Mouse (Mus musculus): Measurements from ENCODE around the gene Sppl3. TPM values are rescaled to one million over a fixed set of nuclear protein-coding genes. Genes with fewer than 3 reads are reported as not detected.

Sppl3 gene
- polyA plus RNA-seq, 1 experiment: 69.2 TPM

DNA sequence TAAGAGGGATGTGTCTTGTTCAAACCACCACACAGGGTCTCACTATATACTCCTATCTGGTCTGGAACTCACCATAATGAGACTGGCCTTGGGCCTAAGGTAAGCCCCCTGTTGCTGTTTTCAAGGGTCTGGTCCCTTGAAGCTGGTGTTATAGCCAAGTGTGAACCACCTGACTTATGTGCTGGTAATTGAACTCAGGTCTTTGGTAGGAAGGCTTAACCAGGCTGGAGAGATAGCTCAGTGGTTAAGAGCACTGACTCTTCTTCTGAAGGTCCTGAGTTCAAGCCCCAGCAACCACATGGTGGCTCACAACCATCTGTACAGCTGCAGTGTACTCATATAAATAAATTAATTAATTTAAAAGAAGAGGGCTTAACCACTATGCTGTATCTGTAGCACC is 34.0 kb upstream of the Sppl3 start:
- Histone ChIP-seq H3K36me3 (ENCODE audit: control insufficient read depth, insufficient read depth, low read length, poor library complexity, severe bottlenecking) (no peaks in the 10 kb centered on the region), H3K4me1 (ENCODE audit: control insufficient read depth, insufficient read depth, low read length) (no peaks in the 10 kb centered on the region), H3K9ac (ENCODE audit: low read depth, poor library complexity, severe bottlenecking) (no peak overlapping the region), H3K4me3 (ENCODE audit: low read depth, low read length) (no peak overlapping the region), H3K9me3 (replicated peaks; ENCODE audit: control insufficient read depth, insufficient read depth, low read length, poor library complexity, severe bottlenecking) (no peaks in the 10 kb centered on the region), H3K27ac (ENCODE audit: insufficient read depth, low read length) (no peak overlapping the region), H3K27me3 (ENCODE audit: control insufficient read depth, insufficient read depth, low read length, poor library complexity, severe bottlenecking) (no peaks in the 10 kb centered on the region)
- TF ChIP-seq EP300 (IDR thresholded peaks at IDR 0.05; ENCODE audit: insufficient read depth, low read depth, low read length): no peak
- TF ChIP-seq POLR2A (IDR thresholded peaks at IDR 0.05; ENCODE audit: insufficient read depth, low read length): no peak
- no peak for TF ChIP-seq CTCF (IDR thresholded peaks at IDR 0.05; ENCODE audit: low read depth, low read length)

DNA sequence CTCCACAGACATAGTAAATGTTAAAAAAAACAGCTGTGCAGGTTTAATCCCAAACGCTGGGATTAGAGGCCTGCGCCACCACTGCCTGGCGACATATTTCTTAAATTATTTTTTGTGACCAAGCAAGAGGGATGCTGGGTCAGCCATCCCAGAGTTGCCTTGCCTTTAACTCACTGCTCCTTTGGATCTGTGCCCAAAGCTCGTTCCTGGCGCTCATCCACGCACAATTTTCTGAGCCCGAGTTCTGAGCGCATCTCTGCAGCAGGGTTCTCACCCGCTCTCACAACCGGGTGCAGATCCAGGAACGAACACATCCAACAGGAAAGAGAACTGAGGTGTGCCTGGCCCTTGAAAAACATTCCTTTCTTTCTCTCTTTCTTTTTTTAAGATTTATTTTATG is 32.5 kb upstream of the Sppl3 start:
- TF ChIP-seq POLR2A (IDR thresholded peaks at IDR 0.05; ENCODE audit: insufficient read depth, low read length): no peak
- no peak for TF ChIP-seq CTCF (IDR thresholded peaks at IDR 0.05; ENCODE audit: low read depth, low read length)
- no peak for TF ChIP-seq EP300 (IDR thresholded peaks at IDR 0.05; ENCODE audit: insufficient read depth, low read depth, low read length)
- H3K9ac ChIP-seq (ENCODE audit: low read depth, poor library complexity, severe bottlenecking): no peak overlapping the region
- H3K27me3 ChIP-seq (ENCODE audit: control insufficient read depth, insufficient read depth, low read length, poor library complexity, severe bottlenecking): no peaks in the 10 kb centered on the region
- H3K4me1 ChIP-seq (ENCODE audit: control insufficient read depth, insufficient read depth, low read length): no peaks in the 10 kb centered on the region
- H3K9me3 ChIP-seq (replicated peaks; ENCODE audit: control insufficient read depth, insufficient read depth, low read length, poor library complexity, severe bottlenecking): no peaks in the 10 kb centered on the region
- H3K27ac ChIP-seq (ENCODE audit: insufficient read depth, low read length): no peak overlapping the region
- no peak overlapping the region for H3K4me3 ChIP-seq (ENCODE audit: low read depth, low read length)
- no peaks in the 10 kb centered on the region for H3K36me3 ChIP-seq (ENCODE audit: control insufficient read depth, insufficient read depth, low read length, poor library complexity, severe bottlenecking)

DNA sequence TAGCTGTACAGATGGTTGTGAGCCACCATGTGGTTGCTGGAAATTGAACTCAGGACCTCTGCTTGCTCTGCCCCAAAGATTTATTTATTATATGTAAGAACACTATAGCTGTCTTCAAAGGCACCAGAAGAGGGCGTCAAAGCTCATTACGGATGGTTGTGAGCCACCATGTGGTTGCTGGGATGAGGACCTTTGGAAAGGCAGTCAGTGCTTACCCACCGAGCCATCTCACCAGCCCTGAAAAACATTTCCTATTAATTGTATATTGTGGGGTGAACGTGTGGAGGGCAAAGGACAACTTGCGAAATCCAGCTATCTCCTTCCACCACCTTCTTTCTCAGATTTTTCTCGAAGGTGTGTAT is 32.1 kb upstream of the Sppl3 start:
- no peak overlapping the region for H3K27ac ChIP-seq (ENCODE audit: insufficient read depth, low read length)

DNA sequence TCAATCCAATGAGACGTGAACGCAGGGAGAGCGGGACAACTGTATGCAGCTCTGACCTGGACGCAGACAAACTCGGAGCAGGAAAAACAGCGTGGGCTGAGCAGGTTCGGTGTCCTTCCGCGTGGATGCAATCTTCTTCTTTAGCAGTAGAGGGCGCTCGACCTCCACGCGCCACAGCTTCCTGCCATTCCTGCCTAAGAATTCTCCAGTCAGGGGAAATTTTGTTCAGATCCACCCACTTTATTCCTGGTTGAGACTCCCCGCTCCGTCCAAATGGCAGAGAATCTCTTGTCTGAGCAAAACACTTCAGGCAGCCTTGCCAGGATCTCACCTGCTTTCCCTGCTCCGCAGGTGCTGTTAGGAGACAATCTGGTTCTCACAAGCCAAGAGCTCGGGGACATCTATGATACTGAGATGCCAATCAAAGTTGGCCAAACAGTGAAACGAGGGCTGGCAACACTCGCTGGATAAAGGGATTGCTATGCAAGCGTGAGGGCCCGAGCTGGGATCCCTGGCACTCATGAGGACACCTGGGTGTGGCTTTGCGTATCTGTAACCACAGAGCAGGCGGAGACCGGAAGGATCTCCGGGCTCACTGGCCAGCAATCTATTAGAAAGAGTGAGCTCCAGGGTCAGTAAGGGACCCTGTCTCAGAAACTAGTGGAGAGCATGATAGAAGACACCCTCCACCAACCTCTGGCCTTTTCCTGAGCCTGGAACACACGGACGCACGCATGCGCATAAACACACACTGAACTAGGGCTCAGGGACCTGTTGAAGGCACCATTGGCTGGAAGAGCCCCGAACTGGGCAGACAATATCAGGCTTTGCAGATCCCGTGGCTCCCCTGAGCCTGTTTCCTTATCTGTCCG is 31.5 kb upstream of the Sppl3 start:
- Histone ChIP-seq H3K4me3 (ENCODE audit: low read depth, low read length) (peak overlapping the region; percentile 55), H3K9ac (ENCODE audit: low read depth, poor library complexity, severe bottlenecking) (peak overlapping the region; percentile 39), H3K4me1 (ENCODE audit: control insufficient read depth, insufficient read depth, low read length) (no peaks in the 10 kb centered on the region), H3K9me3 (replicated peaks; ENCODE audit: control insufficient read depth, insufficient read depth, low read length, poor library complexity, severe bottlenecking) (no peaks in the 10 kb centered on the region), H3K27me3 (ENCODE audit: control insufficient read depth, insufficient read depth, low read length, poor library complexity, severe bottlenecking) (no peaks in the 10 kb centered on the region), H3K36me3 (ENCODE audit: control insufficient read depth, insufficient read depth, low read length, poor library complexity, severe bottlenecking) (no peaks in the 10 kb centered on the region), H3K27ac (ENCODE audit: insufficient read depth, low read length) (0 out of 2 replicates have a peak overlapping the region, but pooled peaks have one; percentile 1)
- TF ChIP-seq EP300 (IDR thresholded peaks at IDR 0.05; ENCODE audit: insufficient read depth, low read depth, low read length): 0 out of 2 replicates have a peak, but pooled peaks have one; percentile 32
- peak; percentile 95 for TF ChIP-seq CTCF (IDR thresholded peaks at IDR 0.05; ENCODE audit: low read depth, low read length)
- TF ChIP-seq POLR2A (IDR thresholded peaks at IDR 0.05; ENCODE audit: insufficient read depth, low read length): no peak

More for the DNA sequence above, 32.1 kb upstream of the Sppl3 start:
- H3K36me3 ChIP-seq (ENCODE audit: control insufficient read depth, insufficient read depth, low read length, poor library complexity, severe bottlenecking): no peaks in the 10 kb centered on the region
- peak overlapping the region; percentile 55 for H3K4me3 ChIP-seq (ENCODE audit: low read depth, low read length)
- H3K4me1 ChIP-seq (ENCODE audit: control insufficient read depth, insufficient read depth, low read length): no peaks in the 10 kb centered on the region
- no peaks in the 10 kb centered on the region for H3K9me3 ChIP-seq (replicated peaks; ENCODE audit: control insufficient read depth, insufficient read depth, low read length, poor library complexity, severe bottlenecking)
- peak overlapping the region; percentile 39 for H3K9ac ChIP-seq (ENCODE audit: low read depth, poor library complexity, severe bottlenecking)
- TF ChIP-seq CTCF (IDR thresholded peaks at IDR 0.05; ENCODE audit: low read depth, low read length) (peak; percentile 59), POLR2A (IDR thresholded peaks at IDR 0.05; ENCODE audit: insufficient read depth, low read length) (no peak), EP300 (IDR thresholded peaks at IDR 0.05; ENCODE audit: insufficient read depth, low read depth, low read length) (no peak)
- H3K27me3 ChIP-seq (ENCODE audit: control insufficient read depth, insufficient read depth, low read length, poor library complexity, severe bottlenecking): no peaks in the 10 kb centered on the region

DNA sequence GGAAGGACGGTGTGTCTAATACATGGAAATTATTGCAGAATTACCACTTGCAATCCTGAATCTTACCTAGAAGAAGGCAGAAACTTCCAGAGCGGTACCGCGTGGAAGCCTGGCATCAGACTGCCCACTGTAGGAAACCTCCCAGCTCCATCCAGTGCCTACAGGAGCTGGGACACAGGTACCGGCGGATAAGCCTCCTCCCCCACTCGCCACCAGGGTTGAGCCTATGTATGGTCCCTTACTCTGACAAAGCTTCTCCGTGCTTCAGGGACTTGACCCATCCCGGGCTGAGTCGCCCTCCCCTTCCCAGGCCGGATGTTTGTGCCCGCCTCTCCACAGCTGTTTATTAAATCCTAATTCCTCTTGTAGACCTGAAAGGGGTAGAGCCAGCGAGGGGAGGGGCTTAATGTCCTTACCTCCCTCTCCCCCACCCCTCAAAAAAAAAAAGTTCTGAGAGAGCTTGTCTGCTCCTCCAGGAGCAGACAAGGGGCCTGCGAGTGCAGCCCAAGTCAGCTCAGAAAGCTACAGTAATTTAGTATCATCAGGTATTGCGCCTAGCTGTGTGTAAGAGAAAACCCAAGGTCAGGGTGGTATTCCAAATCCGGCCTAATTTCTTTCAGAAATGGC is 30.7 kb upstream of the Sppl3 start:
- TF ChIP-seq POLR2A (IDR thresholded peaks at IDR 0.05; ENCODE audit: insufficient read depth, low read length): no peak
- TF ChIP-seq EP300 (IDR thresholded peaks at IDR 0.05; ENCODE audit: insufficient read depth, low read depth, low read length): no peak
- TF ChIP-seq CTCF (IDR thresholded peaks at IDR 0.05; ENCODE audit: low read depth, low read length): no peak
- Histone ChIP-seq H3K4me3 (ENCODE audit: low read depth, low read length) (peak overlapping the region; percentile 55), H3K27me3 (ENCODE audit: control insufficient read depth, insufficient read depth, low read length, poor library complexity, severe bottlenecking) (no peaks in the 10 kb centered on the region), H3K9ac (ENCODE audit: low read depth, poor library complexity, severe bottlenecking) (peak overlapping the region; percentile 39), H3K4me1 (ENCODE audit: control insufficient read depth, insufficient read depth, low read length) (no peaks in the 10 kb centered on the region), H3K9me3 (replicated peaks; ENCODE audit: control insufficient read depth, insufficient read depth, low read length, poor library complexity, severe bottlenecking) (no peaks in the 10 kb centered on the region), H3K27ac (ENCODE audit: insufficient read depth, low read length) (no peak overlapping the region), H3K36me3 (ENCODE audit: control insufficient read depth, insufficient read depth, low read length, poor library complexity, severe bottlenecking) (no peaks in the 10 kb centered on the region)

DNA sequence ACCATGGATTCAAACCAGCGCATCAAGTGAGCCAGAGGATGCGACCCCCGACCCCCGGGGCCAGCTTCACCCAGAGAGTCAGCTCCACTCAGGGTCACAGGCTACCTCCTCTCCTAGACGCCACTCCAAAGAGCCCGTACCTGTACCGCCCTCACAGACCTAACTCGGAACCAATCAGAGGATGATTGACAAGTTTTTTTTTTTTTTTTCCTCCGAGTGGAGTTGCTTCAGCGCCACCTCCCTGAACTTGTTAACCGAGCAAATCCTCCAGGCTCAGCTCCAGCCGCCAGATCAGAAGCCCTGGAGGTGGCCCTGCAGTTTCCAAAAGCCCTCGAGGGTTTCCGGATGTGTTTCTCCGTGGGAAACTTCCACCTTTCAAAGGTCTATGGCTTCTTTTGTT is 28.9 kb upstream of the Sppl3 start:
- H3K4me3 ChIP-seq (ENCODE audit: low read depth, low read length): 0 out of 2 replicates have a peak overlapping the region, but pooled peaks have one; percentile 9
- H3K9me3 ChIP-seq (replicated peaks; ENCODE audit: control insufficient read depth, insufficient read depth, low read length, poor library complexity, severe bottlenecking): no peaks in the 10 kb centered on the region
- TF ChIP-seq EP300 (IDR thresholded peaks at IDR 0.05; ENCODE audit: insufficient read depth, low read depth, low read length) (no peak), POLR2A (IDR thresholded peaks at IDR 0.05; ENCODE audit: insufficient read depth, low read length) (no peak), CTCF (IDR thresholded peaks at IDR 0.05; ENCODE audit: low read depth, low read length) (no peak)
- H3K9ac ChIP-seq (ENCODE audit: low read depth, poor library complexity, severe bottlenecking): peak overlapping the region; percentile 31
- H3K36me3 ChIP-seq (ENCODE audit: control insufficient read depth, insufficient read depth, low read length, poor library complexity, severe bottlenecking): no peaks in the 10 kb centered on the region
- H3K27me3 ChIP-seq (ENCODE audit: control insufficient read depth, insufficient read depth, low read length, poor library complexity, severe bottlenecking): no peaks in the 10 kb centered on the region
- H3K27ac ChIP-seq (ENCODE audit: insufficient read depth, low read length): no peak overlapping the region
- no peaks in the 10 kb centered on the region for H3K4me1 ChIP-seq (ENCODE audit: control insufficient read depth, insufficient read depth, low read length)

All from ES-Bruce4 (cell line).